Mouse (Mus musculus) splenic B cell, adult 2 months (primary cell): ENCODE data around the gene Edn2.

Experiments used
- DNase-seq: peaks from one replicate; pipeline ENCODE4 v3.0.0-alpha.2; 2011; ENCODE audit warnings: low read depth, low spot score
- H3K27me3 ChIP-seq: 2 replicates; pipeline ENCODE4 v1.6.1; 2012; ENCODE audit warnings: mild to moderate bottlenecking, low read length, moderate library complexity, mixed read lengths; ENCODE audit not compliant: control insufficient read depth, poor library complexity, insufficient read depth, severe bottlenecking
- H3K36me3 ChIP-seq: 2 replicates; pipeline ENCODE4 v1.6.1; 2012; ENCODE audit warnings: mild to moderate bottlenecking, low read length, moderate library complexity, mixed read lengths; ENCODE audit not compliant: control insufficient read depth, poor library complexity, insufficient read depth, severe bottlenecking

Gene Edn2

DNA sequence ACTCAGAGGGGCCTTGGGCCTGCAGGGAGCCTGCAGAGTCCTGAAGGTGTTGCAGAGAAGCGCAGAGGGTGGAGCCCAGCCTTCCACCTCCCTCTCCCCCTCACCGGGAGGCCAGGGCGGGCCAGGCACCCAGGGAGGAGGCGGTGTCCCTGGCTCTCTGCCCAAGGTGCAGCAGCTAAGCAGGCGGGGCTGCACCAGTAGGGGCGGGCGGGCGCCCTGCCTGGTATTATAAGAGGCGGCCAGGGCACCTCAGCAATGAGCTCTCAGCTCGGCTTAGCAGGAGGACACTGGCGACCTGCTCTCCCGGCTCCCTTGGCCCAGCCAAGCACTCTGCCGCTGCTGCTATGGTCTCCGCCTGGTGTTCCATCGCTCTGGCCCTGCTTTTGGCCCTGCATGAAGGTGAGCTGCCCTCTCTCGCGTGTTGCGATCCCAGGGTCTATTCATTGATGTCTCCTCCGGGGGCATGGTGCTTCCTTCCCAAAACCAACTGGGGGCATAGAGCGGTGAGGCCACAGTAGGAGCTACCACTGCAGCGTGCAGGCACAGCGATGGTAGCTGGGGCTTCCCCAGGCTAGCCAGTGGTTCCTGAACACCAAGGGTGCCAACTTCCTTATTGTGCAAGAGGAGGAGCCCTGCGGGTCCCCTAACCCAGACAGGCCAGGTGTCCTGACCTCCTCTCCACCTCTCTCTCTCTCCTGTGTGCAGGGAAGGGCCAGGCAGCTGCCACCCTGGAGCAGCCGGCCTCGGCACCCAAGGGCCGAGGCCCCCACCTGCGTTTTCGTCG lies at the start of gene Edn2:
Gene Edn2, plus strand, starts transcription at position 41 of the 784 bp plus-strand sequence.
- DNase-seq: no peak
- Histone ChIP-seq H3K27me3 (no peaks in the 10 kb centered on the region; the same call in 1 of the 2 replicates), H3K36me3 (no peaks in the 10 kb centered on the region)

DNA sequence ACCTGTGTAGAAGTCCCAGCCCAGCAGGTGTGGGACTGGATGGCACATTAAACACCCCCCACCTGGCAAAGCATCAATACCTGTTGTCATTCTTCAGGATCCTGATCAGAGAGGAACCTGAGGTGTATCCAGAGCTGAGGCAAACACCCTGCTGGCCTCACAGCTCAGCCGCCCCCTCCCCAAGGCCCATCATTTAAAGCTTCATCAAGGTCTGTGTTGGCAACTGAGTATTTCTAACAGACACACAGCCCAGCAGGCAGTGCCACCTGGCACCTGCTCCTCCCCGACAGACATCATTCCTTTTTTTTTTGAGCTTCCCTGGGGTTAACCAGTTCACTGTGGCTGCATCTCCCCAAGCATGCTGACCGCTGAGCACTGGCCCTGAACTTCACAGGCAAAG lies 45.5 kb upstream of the Edn2 start:
- no peaks in the 10 kb centered on the region for H3K27me3 ChIP-seq
- no peaks in the 10 kb centered on the region; the same call in 1 of the 2 replicates for H3K36me3 ChIP-seq
- no peak for DNase-seq

DNA sequence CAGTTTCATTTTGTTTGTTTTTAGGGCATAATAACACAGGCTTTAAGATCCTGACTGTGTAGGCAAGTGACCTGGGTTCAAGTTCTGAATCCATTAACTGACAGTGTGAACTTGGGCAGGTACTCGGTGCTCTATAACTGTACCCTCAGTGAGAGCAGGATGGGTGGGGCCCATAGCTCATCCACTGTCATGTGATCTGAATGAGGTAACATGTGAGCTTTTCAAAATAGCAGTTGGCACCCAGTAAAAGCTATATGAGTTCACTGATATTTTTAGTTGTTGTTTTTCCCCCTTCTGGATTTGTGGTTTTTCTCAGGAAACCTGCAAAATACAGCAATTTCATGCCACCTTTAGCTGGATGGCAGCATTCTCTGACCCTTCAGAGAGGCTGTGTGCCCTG lies 44.7 kb upstream of the Edn2 start:
- peak; percentile 18 for DNase-seq

DNA sequence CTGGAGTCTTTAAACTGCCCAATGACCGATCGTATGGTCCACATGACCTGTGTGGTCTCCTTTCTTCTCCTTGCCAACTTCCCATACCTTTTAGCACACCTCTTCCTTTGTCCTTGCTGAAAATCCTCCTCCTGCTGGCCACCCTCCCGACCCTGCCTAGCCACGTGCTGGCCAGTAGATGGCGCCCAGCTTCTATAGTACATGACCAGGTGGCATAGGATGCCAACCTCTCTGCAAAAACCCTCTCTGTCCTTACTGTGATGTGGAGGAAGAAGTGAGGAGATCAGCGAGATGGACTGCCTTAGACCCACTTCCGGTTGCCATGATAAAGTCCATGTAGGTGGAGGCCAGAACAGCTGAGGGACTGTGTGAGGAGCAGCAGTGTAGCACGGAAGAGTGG lies 40.7 kb upstream of the Edn2 start:
- Histone ChIP-seq H3K36me3 (no peaks in the 10 kb centered on the region; the same call in 1 of the 2 replicates), H3K27me3 (no peaks in the 10 kb centered on the region)
- DNase-seq: peak; percentile 62

More for the DNA sequence above, 44.7 kb upstream of the Edn2 start:
- Histone ChIP-seq H3K36me3 (no peaks in the 10 kb centered on the region; the same call in 1 of the 2 replicates), H3K27me3 (no peaks in the 10 kb centered on the region)

DNA sequence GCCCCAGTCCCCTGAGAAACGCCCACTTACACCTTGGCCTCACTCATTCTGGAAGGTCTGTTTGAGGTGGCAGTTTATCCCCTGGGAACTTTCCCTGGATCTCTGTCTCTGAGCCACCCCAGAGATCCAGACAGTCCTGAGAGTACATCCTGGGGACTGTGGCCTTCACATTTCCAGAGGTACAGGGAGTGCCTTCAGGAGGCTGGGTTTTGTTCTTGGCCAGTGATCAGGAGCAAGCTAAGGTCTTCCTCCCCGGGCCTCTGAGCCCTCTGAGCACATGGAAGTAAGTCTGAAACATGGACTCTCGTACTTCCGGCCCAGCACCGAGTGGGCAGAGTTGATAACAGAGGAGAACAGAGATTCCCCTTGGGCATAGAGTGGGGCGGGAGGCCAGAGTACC lies 36.4 kb upstream of the Edn2 start:
- Histone ChIP-seq H3K36me3 (no peaks in the 10 kb centered on the region; the same call in 1 of the 2 replicates), H3K27me3 (no peaks in the 10 kb centered on the region)
- no peak for DNase-seq

DNA sequence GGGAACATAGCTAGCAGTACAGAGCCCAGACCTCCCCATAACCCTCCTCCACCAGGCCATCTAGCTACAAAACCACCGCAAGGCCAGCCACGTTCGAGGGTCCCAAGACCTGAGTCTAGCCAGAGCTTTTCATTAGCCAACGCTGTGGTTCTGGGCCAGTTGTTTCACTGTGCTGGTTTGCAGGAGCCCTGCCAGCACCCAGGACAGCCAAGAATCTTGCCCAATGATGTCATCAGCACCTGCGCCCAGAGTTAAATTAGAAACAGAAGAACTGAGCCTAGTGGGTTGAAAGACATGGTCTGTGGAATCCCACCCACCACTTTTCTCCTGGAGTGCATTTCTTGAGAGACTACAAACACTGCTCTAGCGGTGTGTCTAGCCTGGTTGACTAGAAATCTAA lies 35.0 kb upstream of the Edn2 start:
- DNase-seq: no peak
- Histone ChIP-seq H3K36me3 (no peaks in the 10 kb centered on the region; the same call in 1 of the 2 replicates), H3K27me3 (no peaks in the 10 kb centered on the region)

DNA sequence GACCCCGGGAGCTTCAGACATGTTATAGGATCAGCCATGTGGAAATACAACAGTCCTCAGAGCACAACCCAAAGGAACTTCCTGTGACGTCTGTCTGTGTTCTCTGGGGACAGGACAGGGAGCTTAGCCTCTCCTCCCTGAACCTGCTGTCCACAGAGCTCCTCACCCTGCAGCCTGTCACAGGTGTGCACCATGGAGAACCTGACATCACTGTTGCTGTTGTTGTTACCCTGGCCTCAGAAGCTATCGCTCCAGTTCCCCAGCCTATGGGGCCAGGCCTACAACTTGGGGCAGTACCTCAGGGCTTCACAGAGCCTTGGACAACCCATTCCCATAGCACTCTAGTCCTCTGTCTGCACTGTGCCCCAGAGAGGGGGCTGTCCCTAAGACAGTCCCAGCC lies 33.7 kb upstream of the Edn2 start:
- no peaks in the 10 kb centered on the region; the same call in 1 of the 2 replicates for H3K36me3 ChIP-seq
- no peaks in the 10 kb centered on the region for H3K27me3 ChIP-seq
- DNase-seq: peak; percentile 25

DNA sequence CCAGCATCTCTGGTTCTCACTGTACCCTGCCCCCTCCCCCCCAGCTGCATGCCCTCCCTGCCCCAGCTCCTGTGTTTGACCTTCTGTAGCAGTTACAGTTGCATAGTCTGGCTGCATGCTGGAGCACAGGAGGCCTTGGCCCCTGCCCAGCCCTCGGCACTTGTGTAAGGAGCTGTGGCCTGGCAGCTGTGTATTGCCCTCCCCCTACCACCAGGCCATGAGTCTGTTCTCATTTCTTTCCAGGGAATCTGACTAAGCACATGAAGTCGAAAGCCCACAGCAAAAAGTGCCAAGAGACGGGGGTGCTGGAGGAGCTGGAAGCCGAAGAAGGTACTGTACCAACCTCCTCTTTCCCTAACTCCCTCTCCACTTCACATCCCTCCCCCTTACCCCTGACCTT lies 33.0 kb upstream of the Edn2 start:
- DNase-seq: no peak
- H3K27me3 ChIP-seq: no peaks in the 10 kb centered on the region
- H3K36me3 ChIP-seq: no peaks in the 10 kb centered on the region; the same call in 1 of the 2 replicates

DNA sequence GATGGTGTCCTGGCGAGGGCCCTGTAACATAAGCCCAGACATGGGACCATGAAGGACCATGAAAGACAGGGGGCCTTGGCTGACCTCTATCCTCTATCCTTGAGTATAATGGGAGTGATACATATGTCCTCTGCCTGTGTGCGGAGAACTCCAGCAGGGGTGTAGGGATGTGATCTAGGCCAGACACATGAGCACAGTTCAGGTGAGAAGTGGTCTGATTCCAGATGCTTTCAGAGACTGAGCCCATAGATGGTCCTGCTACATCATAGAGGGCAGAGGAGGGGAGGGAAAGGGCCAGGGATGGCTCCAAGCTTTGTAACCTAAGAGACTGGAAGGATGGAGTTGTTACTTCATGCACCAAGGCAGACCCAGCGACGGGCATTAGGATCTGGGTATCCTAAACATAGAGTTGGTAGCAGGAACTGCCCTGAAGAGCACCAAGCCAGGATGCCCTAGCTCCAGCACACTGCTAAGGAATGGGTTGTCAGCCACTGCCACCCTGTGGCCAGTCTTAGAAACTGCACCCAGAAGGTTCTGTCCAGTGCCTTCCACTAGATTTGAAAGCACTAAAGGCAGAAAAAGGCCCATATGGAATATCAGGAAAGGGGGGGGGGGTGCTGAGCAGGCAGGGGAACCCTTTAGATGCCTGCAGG lies 31.6 kb upstream of the Edn2 start:
- DNase-seq: peak; percentile 67
- Histone ChIP-seq H3K27me3 (no peaks in the 10 kb centered on the region), H3K36me3 (no peaks in the 10 kb centered on the region)

DNA sequence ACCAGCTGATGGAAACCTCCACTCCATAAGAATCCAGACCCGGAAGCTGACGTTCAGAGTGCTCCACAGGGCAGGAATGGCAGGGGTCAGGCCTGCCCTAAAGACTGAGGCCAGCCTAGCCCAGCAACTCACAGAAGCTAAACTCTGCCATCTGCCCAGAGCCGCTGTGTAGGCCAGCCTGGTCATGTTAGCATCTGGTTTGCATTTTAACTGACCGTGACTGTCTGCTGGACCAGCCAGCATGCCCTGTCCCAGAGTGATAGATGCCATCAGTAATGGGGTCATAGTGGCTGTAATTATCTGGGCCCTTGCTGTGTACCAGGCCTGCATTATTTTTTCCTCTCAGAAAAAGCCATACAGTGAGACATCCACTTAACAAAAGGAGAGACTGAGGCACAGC lies 30.1 kb upstream of the Edn2 start:
- H3K36me3 ChIP-seq: no peaks in the 10 kb centered on the region
- H3K27me3 ChIP-seq: no peaks in the 10 kb centered on the region
- no peak for DNase-seq

DNA sequence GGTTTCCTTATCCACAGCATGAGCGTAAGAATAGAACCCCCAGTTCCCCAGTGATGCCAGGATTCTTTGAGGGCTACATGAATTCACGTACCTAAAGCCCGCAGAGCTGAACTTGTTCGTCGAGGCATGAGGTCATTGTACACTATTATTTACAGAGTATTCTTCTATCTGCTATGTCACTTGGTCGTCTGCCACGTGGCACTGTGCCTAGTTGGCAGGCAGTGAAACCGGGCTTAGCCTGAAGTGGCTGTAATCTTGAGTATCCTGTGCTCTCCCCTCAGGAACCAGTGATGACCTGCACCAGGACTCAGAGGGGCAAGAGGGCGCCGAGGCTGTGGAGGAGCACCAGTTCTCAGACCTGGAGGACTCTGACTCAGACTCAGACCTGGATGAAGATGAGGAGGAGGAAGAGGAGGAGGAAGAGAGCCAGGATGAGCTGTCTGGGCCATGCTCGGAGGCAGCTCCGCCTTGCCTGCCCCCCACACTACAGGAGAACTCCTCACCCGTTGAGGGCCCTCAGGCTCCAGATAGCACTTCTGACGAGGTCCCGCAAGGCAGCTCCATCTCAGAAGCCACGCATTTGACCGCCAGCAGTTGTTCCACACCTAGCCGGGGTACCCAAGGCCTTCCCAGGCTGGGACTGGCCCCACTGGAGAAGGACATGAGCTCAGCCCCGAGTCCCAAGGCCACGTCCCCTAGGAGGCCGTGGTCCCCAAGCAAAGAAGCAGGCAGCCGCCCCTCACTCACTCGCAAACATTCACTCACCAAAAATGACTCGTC lies 29.4 kb upstream of the Edn2 start:
- DNase-seq: no peak
- no peaks in the 10 kb centered on the region for H3K36me3 ChIP-seq
- H3K27me3 ChIP-seq: no peaks in the 10 kb centered on the region

DNA sequence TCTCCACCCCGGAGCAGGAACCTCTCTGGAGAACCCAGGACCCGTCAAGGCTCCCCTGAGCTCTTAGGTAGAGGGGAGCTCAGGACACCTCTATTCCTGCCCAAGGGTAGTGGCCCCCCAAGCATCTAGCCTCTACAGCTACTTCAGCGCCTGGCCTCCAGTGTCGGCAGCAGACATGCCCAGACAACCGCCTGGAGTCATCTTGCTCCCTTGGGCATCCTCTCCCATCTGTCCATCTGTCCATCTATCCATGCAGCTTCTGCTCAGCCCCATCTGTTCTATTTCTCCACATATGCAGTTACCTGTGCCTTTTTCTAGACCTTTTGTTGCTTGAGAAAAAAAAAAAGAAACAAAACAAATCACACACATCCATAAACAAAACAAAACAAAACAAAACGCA lies 26.8 kb upstream of the Edn2 start:
- Histone ChIP-seq H3K36me3 (no peaks in the 10 kb centered on the region), H3K27me3 (no peaks in the 10 kb centered on the region)
- DNase-seq: no peak

DNA sequence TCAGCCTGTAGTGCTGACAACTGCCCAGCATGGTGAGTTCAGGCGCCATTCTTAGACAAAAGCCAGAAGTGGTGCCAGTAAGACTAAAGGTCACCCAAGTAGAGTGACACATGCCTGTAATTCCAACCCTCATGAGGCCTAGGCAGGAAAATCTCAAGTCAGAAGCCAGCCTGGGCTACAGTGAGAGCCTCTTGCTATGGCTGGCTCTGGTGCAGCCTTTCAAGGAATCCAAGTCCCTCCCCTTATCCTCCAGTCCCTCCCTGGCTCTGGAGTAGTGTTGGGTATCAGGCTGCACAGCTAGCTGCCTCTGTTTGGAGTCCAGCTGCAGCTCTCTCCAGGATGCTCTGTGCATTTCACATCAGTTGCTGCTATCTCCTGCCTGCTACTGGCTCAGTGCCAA lies 19.2 kb upstream of the Edn2 start:
- no peak for DNase-seq
- no peaks in the 10 kb centered on the region for H3K27me3 ChIP-seq
- H3K36me3 ChIP-seq: no peaks in the 10 kb centered on the region

DNA sequence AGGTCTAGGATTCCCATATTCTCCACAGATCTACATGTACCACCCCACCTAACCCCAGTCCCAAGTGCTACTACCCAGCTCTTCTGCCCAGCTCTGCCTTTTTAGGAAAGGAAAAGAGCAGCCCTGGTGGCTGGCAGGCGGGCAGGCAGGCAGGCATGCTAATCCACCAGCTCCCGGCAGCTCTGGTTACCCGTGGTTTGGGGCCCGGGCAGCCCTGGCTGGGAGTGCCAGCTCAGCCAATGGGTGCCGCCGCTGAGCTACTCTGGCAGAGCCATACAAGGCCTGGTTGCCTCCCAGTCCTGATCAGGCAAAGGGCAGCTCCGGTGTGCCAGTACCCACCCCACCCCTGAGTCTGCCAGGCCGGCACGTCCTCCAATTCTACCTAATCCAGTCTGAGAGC lies 18.1 kb upstream of the Edn2 start:
- no peak for DNase-seq
- H3K27me3 ChIP-seq: no peaks in the 10 kb centered on the region
- no peaks in the 10 kb centered on the region for H3K36me3 ChIP-seq

DNA sequence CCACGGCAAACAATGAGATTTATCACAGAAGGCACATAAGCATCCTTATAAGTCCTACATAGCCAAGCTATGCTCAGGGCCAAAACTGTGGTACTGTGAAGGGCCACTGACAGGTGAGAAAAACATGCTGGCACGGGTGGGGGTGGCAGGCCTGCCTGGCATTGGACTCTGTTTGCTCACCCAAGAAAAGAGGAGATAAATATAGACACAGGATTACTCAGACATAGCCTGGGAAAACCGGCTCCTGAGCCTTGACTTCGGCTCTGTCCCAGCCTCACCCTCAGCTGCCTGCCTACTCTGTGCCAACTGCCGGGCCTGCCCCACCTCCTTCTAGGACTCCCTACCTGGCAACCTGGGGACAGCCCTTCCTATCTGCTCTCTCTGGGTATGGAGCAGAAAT lies 16.7 kb upstream of the Edn2 start:
- no peaks in the 10 kb centered on the region for H3K27me3 ChIP-seq
- no peak for DNase-seq
- no peaks in the 10 kb centered on the region for H3K36me3 ChIP-seq
